Mouse (Mus musculus): ENCODE measurements at regions not wholly inside any gene's neighbourhood (a gene's known extent, or its start where the extent isn't known, plus 50 kb on each side); places are given as distances from the start of the nearest gene placed in this dataset.

DNA sequence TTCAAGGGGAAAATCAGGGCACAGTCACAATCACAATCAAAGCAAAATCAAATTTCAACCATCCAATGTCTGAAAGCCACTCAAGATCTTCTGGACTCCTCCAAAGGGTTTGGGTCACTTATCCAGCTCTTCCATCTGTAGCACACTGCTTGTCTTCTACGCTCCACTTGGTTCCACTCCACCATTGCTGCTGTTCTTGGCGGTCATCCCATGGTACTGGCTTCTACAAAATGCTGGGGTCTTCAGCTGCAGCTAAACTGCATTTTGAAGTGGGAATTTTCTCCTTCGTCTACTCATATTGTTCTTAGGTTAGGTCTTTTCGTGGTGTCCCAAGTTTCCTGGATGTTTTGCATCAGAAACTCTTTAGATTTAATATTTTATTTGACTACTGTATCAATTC is 162.7 kb downstream of the Ice1 start:
- TF ChIP-seq POU5F1 (IDR thresholded peaks at IDR 0.05; ENCODE audit: borderline replicate concordance, low read length) (no peak), NANOG (IDR thresholded peaks at IDR 0.05; ENCODE audit: borderline replicate concordance, low read length) (no peak), CTCF (conservative IDR thresholded peaks at IDR 0.05; ENCODE audit: low read length) (no peak)
- peaks cover 7% of the 10 kb centered on the region; the same call in 1 of the 2 replicates for H3K9me3 ChIP-seq (ENCODE audit: low read length)
- H3K27me3 ChIP-seq (ENCODE audit: insufficient read depth, low read length) = no peaks in the 10 kb centered on the region
- H3K36me3 ChIP-seq (ENCODE audit: insufficient read depth, low read length) = no peaks in the 10 kb centered on the region
- no peaks in the 10 kb centered on the region for H3K4me1 ChIP-seq (replicated peaks; ENCODE audit: low read depth, low read length)
- H3K4me3 ChIP-seq (replicated peaks; ENCODE audit: low read length) = no peak overlapping the region

GRCm38 (mm10) chr13:70475366-70475765 is 162.1 kb downstream of the Ice1 start:
- H3K4me3 ChIP-seq (replicated peaks; ENCODE audit: low read length) = no peak overlapping the region
- H3K4me1 ChIP-seq (replicated peaks; ENCODE audit: low read depth, low read length) = no peaks in the 10 kb centered on the region
- peaks cover 7% of the 10 kb centered on the region; the same call in 1 of the 2 replicates for H3K9me3 ChIP-seq (ENCODE audit: low read length)
- no peaks in the 10 kb centered on the region for H3K27me3 ChIP-seq (ENCODE audit: insufficient read depth, low read length)
- no peak for TF ChIP-seq CTCF (conservative IDR thresholded peaks at IDR 0.05; ENCODE audit: low read length)
- no peak for TF ChIP-seq NANOG (IDR thresholded peaks at IDR 0.05; ENCODE audit: borderline replicate concordance, low read length)
- TF ChIP-seq POU5F1 (IDR thresholded peaks at IDR 0.05; ENCODE audit: borderline replicate concordance, low read length) = no peak
- no peaks in the 10 kb centered on the region for H3K36me3 ChIP-seq (ENCODE audit: insufficient read depth, low read length)

- no peaks in the 10 kb centered on the region for H3K27me3 ChIP-seq (ENCODE audit: insufficient read depth, low read length)
- no peaks in the 10 kb centered on the region for H3K4me1 ChIP-seq (replicated peaks; ENCODE audit: low read depth, low read length)
- peaks cover 8% of the 10 kb centered on the region; the same call in 1 of the 2 replicates for H3K9me3 ChIP-seq (ENCODE audit: low read length)
- no peaks in the 10 kb centered on the region for H3K36me3 ChIP-seq (ENCODE audit: insufficient read depth, low read length)
- no peak overlapping the region for H3K4me3 ChIP-seq (replicated peaks; ENCODE audit: low read length)
- TF ChIP-seq NANOG (IDR thresholded peaks at IDR 0.05; ENCODE audit: borderline replicate concordance, low read length) (no peak), CTCF (conservative IDR thresholded peaks at IDR 0.05; ENCODE audit: low read length) (no peak), POU5F1 (IDR thresholded peaks at IDR 0.05; ENCODE audit: borderline replicate concordance, low read length) (no peak)
Observed at GRCm38 (mm10) chr13:70499302-70499701, 138.1 kb downstream of the Ice1 start.

Data from E14TG2a.4 (cell line).